Mouse (Mus musculus): Measurements from ENCODE around the gene 4930449I24Rik.
"Not testable (repeated sequence)": the region's sequence is repeated elsewhere in the genome, so short reads cannot be mapped to it uniquely, and the experiment has no call there.

4930449I24Rik gene

DNA sequence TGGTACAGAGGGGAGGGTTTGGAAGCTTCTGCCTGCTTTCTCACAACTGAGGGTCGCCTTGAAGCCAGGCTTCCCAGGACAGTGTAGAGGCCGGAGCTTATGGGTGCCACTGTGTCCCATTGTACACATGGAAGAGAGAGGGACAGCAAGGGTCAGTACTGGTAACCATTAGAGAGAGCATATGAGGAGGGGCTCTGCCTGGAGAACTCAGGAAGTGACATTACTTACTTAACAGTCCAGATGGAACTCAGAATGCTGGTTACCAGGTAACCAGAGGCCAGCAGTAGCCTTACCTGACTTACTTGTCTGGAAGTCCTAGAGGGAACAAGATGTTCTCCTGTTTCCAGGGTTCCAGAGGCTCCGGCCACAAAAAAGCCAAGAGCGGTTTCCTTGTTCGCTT, at the start of gene 4930449I24Rik:
TSS of gene 4930449I24Rik (plus strand) at position 301 of the 400 bp plus-strand sequence.
- DNase-seq (ENCODE audit: low read depth, low spot score), result not testable (repeated sequence)

DNA sequence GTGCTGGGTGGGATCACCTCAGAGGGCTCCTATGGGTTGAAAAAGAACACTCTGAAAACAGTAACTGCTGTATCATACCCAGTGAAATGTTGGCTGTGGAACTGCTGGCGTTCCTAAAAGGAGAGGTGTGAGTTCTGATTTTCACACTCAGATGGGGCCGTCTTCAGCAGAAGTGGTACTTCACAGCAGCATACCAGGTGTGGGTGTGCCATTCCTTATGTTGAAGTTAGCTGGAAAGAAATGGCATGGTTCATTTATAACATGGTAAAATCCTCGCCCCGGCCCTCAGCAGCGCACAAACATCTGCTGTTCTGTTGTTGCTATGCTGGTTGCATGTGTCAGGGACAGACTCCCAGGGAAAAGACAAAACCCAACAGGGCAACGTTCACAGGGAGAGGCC, 48.6 kb upstream of the 4930449I24Rik start:
- no peak for DNase-seq (ENCODE audit: low read depth, low spot score)

DNA sequence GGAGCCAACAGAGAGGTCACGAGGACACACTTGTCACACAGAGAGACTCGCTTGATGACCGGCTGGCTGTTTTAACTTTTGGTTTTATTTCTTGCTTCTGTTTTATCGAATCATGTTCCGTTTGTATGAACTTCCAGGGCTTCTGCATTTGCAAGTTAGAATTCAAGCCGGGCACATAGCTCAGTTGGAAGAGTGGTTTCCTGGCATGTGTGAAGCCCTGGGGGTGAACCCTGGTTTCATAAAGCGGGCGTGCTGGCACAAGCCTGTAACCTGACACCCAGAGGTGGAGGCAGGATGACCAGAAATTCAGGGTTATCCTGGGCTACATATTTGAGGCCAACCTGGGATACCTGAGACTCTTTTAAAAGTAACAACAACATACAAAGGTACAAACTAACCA, 40.6 kb upstream of the 4930449I24Rik start:
- DNase-seq (ENCODE audit: low read depth, low spot score), result no peak

DNA sequence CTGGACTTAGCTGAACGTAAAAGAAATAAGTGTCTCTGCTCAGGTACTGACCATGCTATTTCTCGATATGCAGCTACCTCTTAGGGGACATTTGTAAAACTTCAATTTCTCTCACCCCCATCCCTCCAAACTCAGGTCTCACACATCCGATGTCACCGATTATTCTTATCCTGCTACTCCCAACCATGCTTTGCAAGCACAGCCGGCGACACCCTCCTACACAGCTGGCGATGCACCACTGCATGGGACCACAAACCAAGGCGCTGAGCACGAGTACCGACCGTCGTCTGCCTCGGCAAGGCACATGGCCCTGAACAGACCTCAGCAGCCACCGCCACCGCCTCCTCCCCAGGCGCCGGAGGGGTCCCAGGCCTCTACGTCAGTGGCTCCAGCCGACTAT, 35.5 kb upstream of the 4930449I24Rik start:
- DNase-seq (ENCODE audit: low read depth, low spot score), result no peak

DNA sequence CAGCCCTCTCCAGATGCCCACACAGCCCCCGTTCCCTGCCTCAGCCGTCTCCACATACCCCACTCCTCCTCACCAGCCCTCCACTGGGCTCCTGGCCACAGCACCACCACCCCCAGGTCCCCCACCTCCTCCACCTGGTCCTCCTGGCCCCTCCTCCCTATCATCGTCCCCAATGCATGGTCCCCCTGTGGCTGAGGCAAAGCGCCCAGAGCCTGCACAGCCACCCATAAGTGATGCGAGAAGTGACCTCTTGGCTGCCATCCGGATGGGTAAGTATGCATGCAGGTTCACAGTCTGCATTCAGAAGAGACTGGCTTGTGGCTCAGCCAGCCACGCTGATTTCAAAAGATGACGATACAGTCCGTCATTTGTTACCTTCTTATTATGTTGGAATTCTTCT, 33.9 kb upstream of the 4930449I24Rik start:
- no peak for DNase-seq (ENCODE audit: low read depth, low spot score)

DNA sequence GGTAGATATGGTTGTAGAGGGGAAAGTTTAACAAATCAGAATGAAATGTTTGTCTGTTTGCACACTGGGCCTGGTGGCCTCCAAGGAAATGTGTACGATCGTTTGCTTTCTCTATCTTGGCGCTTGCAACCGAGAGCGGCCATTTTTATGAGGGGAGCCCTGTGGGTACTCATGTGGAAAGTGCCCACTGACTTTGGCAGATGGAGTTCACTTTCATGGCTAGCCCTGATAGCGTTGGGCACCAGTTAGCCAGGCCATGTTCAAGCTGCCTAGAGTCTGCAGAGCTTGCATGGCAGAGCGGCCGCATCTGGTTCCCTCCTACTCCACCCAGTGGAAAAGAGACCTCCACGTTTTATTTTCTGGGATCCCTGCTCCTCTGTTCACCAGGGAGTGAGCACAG, 31.4 kb upstream of the 4930449I24Rik start:
- DNase-seq (ENCODE audit: low read depth, low spot score), result no peak

DNA sequence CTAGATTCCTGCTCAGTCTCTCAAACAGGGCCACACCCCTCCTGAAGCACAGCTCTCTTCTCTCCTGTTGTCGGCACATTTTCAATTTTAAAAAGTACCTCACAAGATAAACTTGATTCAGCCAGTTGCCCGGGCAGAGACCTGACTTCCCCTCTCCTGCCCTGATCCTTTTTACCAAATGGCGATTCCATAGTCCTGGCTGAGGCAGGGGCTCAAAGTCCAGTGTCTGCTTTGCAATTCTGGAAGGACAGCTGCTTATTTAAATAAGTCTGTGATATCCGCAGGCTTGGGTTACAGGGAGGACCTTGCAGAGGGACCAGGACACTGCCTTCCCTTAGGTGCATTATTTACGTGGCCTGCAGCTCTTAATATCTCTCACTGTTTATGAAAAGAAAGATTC, 30.9 kb upstream of the 4930449I24Rik start:
- DNase-seq (ENCODE audit: low read depth, low spot score), result no peak

DNA sequence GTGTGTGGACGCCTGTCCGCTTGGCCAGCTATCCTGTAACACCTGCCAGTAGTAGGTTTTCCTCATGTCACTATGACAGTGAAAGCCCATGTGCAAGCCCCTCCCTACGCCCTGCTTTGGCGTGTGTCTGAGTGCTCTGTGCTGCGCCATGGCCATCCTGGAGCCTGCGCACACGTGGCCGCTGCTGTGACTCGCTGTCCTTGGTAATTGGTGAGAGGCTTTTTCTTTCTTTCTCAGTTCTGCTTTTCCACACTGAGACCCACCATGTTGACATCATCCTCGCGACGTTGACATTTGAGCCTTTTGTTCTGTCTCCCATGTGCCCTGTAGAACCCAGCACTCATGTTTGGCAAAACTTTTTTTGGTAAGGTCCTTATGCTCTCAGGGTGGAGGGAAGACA, 30.4 kb upstream of the 4930449I24Rik start:
- DNase-seq (ENCODE audit: low read depth, low spot score), result no peak

DNA sequence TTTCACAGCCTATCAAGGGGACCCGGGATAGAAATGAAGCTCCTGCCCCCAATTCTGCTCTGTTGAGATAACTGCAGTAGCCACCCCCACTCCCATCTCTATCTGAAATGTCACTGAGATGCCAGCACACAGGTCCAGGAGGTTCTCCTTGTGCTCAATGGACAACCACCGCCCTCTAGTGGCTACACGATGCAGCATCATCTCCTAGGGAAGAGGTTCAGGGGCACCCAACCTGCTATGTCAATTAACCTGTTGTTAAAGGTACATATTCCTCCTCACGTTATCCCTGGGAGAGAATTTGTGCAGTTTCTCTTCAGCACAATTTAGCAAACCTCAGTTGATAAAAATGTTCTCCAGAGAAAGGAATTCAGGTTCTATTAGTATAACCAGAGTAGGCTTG, 22.6 kb upstream of the 4930449I24Rik start:
- not testable (repeated sequence) for DNase-seq (ENCODE audit: low read depth, low spot score)

DNA sequence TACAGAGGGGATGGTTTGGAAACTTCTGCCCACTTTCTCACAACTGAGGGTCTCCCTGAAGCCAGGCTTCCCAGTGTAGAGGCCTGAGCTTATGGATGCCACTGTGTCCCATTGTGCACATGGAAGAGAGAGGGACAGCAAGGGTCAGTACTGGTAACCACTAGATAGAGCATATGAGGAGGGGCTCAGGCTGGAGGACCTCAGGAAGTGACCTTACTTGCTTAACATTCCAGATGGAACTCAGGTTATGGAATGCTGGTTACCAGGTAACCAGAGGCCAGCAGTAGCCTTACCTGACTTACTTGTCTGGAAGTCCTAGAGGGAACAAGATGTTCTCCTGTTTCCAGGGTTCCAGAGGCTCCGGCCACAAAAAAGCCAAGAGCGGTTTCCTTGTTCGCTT, 20.5 kb upstream of the 4930449I24Rik start, which contains the start of gene Gm6408:
TSS of gene Gm6408 (plus strand) at position 301 of the 400 bp plus-strand sequence.
- DNase-seq (ENCODE audit: low read depth, low spot score), result not testable (repeated sequence)

DNA sequence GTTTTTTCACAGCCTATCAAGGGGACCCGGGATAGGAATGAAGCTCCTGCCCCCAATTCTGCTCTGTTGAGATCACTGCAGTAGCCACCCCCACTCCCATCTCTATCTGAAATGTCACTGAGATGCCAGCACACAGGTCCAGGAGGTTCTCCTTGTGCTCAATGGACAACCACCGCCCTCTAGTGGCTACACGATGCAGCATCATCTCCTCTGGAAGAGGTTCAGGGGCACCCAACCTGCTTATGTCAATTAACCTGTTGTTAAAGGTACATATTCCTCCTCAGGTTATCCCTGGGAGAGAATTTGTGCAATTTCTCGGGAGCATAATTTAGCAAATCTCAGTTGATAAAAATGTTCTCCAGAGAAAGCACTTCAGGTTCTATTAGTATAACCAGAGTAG, 13.2 kb upstream of the 4930449I24Rik start:
- DNase-seq (ENCODE audit: low read depth, low spot score), result not testable (repeated sequence)

DNA sequence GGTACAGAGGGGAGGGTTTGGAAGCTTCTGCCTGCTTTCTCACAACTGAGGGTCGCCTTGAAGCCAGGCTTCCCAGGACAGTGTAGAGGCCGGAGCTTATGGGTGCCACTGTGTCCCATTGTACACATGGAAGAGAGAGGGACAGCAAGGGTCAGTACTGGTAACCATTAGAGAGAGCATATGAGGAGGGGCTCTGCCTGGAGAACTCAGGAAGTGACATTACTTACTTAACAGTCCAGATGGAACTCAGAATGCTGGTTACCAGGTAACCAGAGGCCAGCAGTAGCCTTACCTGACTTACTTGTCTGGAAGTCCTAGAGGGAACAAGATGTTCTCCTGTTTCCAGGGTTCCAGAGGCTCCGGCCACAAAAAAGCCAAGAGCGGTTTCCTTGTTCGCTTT, 11.1 kb upstream of the 4930449I24Rik start, which contains the start of gene Gm6370:
TSS of gene Gm6370 (plus strand) at position 301 of the 400 bp plus-strand sequence.
- DNase-seq (ENCODE audit: low read depth, low spot score), result not testable (repeated sequence)

DNA sequence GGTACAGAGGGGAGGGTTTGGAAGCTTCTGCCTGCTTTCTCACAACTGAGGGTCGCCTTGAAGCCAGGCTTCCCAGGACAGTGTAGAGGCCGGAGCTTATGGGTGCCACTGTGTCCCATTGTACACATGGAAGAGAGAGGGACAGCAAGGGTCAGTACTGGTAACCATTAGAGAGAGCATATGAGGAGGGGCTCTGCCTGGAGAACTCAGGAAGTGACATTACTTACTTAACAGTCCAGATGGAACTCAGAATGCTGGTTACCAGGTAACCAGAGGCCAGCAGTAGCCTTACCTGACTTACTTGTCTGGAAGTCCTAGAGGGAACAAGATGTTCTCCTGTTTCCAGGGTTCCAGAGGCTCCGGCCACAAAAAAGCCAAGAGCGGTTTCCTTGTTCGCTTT, 11.6 kb downstream of the 4930449I24Rik start, which contains the start of gene Gm3402:
TSS of gene Gm3402 (plus strand) at position 301 of the 400 bp plus-strand sequence.
- not testable (repeated sequence) for DNase-seq (ENCODE audit: low read depth, low spot score)

DNA sequence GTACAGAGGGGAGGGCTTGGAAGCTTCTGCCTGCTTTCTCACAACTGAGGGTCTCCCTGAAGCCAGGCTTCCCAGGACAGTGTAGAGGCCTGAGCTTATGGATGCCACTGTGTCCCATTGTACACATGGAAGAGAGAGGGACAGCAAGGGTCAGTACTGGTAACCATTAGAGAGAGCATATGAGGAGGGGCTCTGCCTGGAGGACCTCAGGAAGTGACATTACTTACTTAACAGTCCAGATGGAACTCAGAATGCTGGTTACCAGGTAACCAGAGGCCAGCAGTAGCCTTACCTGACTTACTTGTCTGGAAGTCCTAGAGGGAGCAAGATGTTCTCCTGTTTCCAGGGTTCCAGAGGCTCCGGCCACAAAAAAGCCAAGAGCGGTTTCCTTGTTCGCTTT, 23.3 kb downstream of the 4930449I24Rik start, which contains the start of gene Gm3404:
TSS of gene Gm3404 (plus strand) at position 301 of the 400 bp plus-strand sequence.
- DNase-seq (ENCODE audit: low read depth, low spot score), result not testable (repeated sequence)

DNA sequence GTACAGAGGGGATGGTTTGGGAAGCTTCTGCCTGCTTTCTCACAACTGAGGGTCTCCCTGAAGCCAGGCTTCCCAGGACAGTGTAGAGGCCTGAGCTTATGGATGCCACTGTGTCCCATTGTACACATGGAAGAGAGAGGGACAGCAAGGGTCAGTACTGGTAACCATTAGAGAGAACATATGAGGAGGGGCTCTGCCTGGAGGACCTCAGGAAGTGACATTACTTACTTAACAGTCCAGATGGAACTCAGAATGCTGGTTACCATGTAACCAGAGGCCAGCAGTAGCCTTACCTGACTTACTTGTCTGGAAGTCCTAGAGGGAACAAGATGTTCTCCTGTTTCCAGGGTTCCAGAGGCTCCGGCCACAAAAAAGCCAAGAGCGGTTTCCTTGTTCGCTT, 35.1 kb downstream of the 4930449I24Rik start, which contains the start of gene Gm3409:
TSS of gene Gm3409 (plus strand) at position 301 of the 400 bp plus-strand sequence.
- DNase-seq (ENCODE audit: low read depth, low spot score), result not testable (repeated sequence)
